Mouse (Mus musculus): ENCODE measurements around the gene Nfat5. TPM values are rescaled to one million over a fixed set of nuclear protein-coding genes. Genes with fewer than 3 reads are reported as not detected.

The Nfat5 gene
- polyA plus RNA-seq, 1 experiment from 2014 or later: 1.5 TPM

DNA sequence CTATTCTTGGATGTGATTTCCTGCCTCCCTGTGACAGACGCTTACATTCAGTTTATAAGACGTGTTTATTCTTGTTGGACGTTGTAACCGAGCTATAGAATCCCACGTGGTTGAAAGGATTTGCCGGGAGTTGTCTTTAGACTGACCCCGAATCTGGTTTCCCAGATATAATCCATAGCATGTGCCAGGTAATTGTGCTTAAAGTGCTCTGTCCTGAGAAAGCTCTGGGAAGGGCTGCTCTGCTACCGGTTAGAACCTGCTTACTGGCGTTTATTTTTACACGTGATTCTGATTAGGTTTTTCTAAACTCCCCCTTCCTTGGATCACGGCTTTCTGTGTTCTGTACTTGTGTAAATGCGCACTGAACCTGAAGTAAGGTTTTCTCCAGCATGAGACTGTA lies 104.4 kb downstream of the Nfat5 start:
- Histone ChIP-seq H3K27ac (no peak overlapping the region), H3K9me3 (replicated peaks) (no peaks in the 10 kb centered on the region), H3K4me3 (replicated peaks) (no peak overlapping the region), H3K4me1 (replicated peaks) (peaks cover 33% of the 10 kb centered on the region), H3K27me3 (no peaks in the 10 kb centered on the region), H3K9ac (no peak overlapping the region), H3K36me3 (no peaks in the 10 kb centered on the region), H3K4me2 (no peak overlapping the region)
- 70% methylated on average over 12 of the region's 12 CpGs for WGBS (ENCODE audit: insufficient replicate concordance)
- ATAC-seq (ENCODE audit: low read depth) (no peak), DNase-seq (no peak)

DNA sequence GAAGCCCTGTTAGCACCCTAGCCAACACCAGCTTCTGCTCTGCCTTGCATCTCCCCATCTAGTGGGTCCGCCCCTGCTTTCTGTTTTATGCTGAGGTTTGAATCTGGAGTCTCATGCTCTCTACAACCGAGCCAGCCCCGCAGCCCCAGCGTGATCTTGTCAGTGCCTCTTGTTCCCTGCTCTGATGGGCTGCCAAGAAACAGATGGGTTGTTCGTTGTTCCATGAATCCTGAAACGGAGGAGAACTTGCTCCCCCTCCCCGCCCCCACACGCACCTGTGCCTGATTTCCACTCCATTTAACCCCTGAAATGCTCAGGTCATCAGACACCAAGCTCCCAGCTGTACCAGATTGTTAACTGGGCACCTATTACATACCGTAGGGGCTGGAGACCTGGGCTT lies 106.2 kb downstream of the Nfat5 start:
- H3K27ac ChIP-seq: no peak overlapping the region
- DNase-seq (no peak), ATAC-seq (ENCODE audit: low read depth) (no peak)
- H3K4me2 ChIP-seq: no peak overlapping the region
- no peak overlapping the region for H3K4me3 ChIP-seq (replicated peaks)
- H3K27me3 ChIP-seq: no peaks in the 10 kb centered on the region
- no peaks in the 10 kb centered on the region for H3K9me3 ChIP-seq (replicated peaks)
- WGBS (ENCODE audit: insufficient replicate concordance): 54% methylated on average over 9 of the region's 9 CpGs
- peaks cover 50% of the 10 kb centered on the region for H3K4me1 ChIP-seq (replicated peaks)
- no peak overlapping the region for H3K9ac ChIP-seq
- no peaks in the 10 kb centered on the region for H3K36me3 ChIP-seq

- DNase-seq (no peak), ATAC-seq (ENCODE audit: low read depth) (no peak)
- no peaks in the 10 kb centered on the region for H3K27me3 ChIP-seq
- H3K9me3 ChIP-seq (replicated peaks): no peaks in the 10 kb centered on the region
- peak overlapping the region; percentile 60 for H3K4me3 ChIP-seq (replicated peaks)
- peak overlapping the region; percentile 79 for H3K4me2 ChIP-seq
- H3K9ac ChIP-seq: peak overlapping the region; percentile 78
- peak overlapping the region; percentile 99 for H3K27ac ChIP-seq
- no peaks in the 10 kb centered on the region for H3K36me3 ChIP-seq
- 80% methylated on average over 5 of the region's 5 CpGs for WGBS (ENCODE audit: insufficient replicate concordance)
- peaks cover 63% of the 10 kb centered on the region for H3K4me1 ChIP-seq (replicated peaks)
These were observed 108.6 kb downstream of the Nfat5 start for GRCm38 (mm10) chr8:107401866-107402265.

DNA sequence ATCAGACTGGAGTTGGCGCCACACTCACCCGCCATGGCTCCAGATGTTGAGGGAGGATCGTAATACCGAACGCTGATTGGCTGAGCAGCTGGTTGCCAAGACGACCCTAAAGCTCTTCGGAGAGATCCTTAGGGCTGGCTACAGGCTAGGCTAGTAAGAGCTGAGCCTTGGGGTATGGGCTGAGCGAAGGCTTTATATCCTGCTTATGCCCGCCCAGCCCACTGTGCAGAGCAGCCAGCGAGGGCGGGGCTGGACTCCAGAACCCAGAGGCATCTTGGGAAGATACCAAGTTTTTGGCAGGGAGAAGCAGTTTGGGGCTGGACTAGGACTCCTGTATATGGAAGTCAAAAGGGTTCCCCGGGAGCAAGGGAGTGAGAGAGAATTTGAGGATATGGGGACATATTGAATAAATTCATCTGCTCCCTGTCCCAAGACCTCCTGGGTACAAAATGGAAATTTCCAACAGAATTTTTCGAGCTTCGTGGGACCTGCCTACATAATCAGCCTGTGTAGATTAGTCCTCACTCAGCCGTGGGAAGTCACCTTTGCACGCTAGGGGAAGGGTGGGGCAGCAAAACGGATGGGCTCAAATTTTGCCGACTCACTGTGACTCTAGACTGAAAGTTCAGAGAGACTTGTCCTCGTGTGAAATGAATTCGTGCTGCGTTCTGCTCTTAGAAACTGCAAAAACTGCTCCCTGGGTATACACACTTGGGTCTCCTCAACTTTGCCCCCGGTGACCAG lies 109.9 kb downstream of the Nfat5 start, which contains the start of gene Nqo1:
TSS of gene Nqo1 (minus strand) at position 169 of the 744 bp plus-strand sequence.
- peak within 1 kb of the TSS; percentile 99 for H3K27ac ChIP-seq
- H3K4me1 ChIP-seq (replicated peaks): peaks cover 59% of the 10 kb centered on the region
- peaks cover 2% of the 10 kb centered on the region; the same call in 1 of the 2 replicates for H3K36me3 ChIP-seq
- ATAC-seq (ENCODE audit: low read depth): peak; percentile 96
- H3K4me2 ChIP-seq: peak within 1 kb of the TSS; percentile 79
- H3K9me3 ChIP-seq (replicated peaks): no peaks in the 10 kb centered on the region
- DNase-seq: peak; percentile 87
- peak within 1 kb of the TSS; percentile 78 for H3K9ac ChIP-seq
- H3K4me3 ChIP-seq (replicated peaks): peak within 1 kb of the TSS; percentile 60
- WGBS (ENCODE audit: insufficient replicate concordance): 7% methylated on average over 22 of the region's 22 CpGs
- H3K27me3 ChIP-seq: no peaks in the 10 kb centered on the region

DNA sequence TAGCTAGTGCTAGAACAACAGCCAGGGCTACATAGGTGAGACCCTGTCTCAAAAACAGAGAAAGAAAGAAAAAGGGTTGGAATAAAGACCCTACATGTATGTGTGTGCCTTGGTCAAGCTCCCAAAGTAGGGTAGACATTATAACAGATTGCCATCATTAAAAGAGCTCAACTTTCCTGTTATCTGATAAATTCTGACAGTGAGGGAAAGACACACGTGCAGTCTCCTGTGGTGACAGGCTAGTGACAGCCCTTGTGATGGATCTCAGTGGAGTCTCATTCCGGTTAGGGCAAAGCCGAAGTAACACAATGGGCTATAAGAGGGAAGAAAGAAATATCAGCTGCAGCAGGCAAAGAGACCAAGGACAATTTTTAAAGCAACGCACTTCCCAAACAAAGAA lies 110.8 kb downstream of the Nfat5 start:
- Histone ChIP-seq H3K4me1 (replicated peaks) (peaks cover 59% of the 10 kb centered on the region), H3K9ac (peak overlapping the region; percentile 78), H3K4me2 (peak overlapping the region; percentile 79), H3K27me3 (no peaks in the 10 kb centered on the region), H3K4me3 (replicated peaks) (peak overlapping the region; percentile 60), H3K27ac (peak overlapping the region; percentile 99), H3K36me3 (peaks cover 8% of the 10 kb centered on the region), H3K9me3 (replicated peaks) (no peaks in the 10 kb centered on the region)
- ATAC-seq (ENCODE audit: low read depth) (0 out of 2 replicates have a peak, but pooled peaks have one; percentile 0), DNase-seq (no peak)
- WGBS (ENCODE audit: insufficient replicate concordance): 59% methylated on average over 4 of the region's 4 CpGs

DNA sequence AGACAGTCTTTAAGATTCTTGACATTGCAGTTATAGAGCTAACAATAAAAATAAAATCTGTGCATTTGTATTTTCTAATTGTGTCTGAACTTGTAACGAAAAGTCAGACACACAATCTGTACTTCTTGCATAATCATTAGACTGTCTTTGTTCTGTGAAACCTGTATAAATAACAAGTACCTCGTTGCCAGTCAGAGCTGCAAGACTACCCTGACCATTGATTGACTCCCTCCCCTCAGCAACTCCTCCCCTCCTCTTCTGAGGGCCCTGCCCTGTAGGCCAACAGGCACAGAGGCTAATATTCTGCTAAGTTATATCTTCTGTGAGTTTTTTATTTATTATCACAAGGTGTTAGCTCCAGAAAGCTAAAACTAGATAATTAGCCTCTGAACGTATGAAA lies 112.7 kb downstream of the Nfat5 start:
- H3K9ac ChIP-seq: no peak overlapping the region
- H3K9me3 ChIP-seq (replicated peaks): no peaks in the 10 kb centered on the region
- no peak overlapping the region for H3K4me2 ChIP-seq
- H3K4me3 ChIP-seq (replicated peaks): no peak overlapping the region
- DNase-seq (no peak), ATAC-seq (ENCODE audit: low read depth) (no peak)
- H3K27me3 ChIP-seq: no peaks in the 10 kb centered on the region
- WGBS (ENCODE audit: insufficient replicate concordance): 60% methylated on average over 3 of the region's 3 CpGs
- peak overlapping the region; percentile 99; the same call in 1 of the 2 replicates for H3K27ac ChIP-seq
- peaks cover 27% of the 10 kb centered on the region for H3K36me3 ChIP-seq
- H3K4me1 ChIP-seq (replicated peaks): peaks cover 49% of the 10 kb centered on the region

DNA sequence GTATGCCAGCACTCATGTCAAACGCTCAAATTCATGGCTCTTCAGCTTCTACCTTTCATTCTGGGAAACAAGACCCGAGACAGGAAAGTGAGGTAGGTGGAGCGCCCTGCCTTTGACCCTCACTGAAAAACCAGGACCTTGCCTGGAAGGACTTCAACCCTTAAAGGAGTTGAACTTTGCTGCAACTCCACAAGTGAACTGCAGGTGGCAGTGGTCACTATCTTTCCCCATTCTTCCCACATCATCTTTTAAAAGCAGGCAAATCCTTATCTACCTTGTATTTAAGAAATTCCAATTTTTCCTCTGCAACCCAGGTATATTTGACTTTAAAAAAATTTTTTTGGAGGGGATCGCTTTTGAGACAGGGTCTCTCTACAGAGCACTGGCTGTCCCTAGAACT lies 118.1 kb downstream of the Nfat5 start:
- peaks cover 82% of the 10 kb centered on the region for H3K36me3 ChIP-seq
- ATAC-seq (ENCODE audit: low read depth): no peak

GRCm38 (mm10) chr8:107412552-107412951 lies 119.3 kb downstream of the Nfat5 start:
- no peaks in the 10 kb centered on the region for H3K4me1 ChIP-seq (replicated peaks)
- H3K4me2 ChIP-seq: no peak overlapping the region
- no peak overlapping the region for H3K27ac ChIP-seq
- no peak overlapping the region for H3K4me3 ChIP-seq (replicated peaks)
- H3K9me3 ChIP-seq (replicated peaks): no peaks in the 10 kb centered on the region
- peaks cover 92% of the 10 kb centered on the region for H3K36me3 ChIP-seq
- no peak overlapping the region for H3K9ac ChIP-seq
- 82% methylated on average over 8 of the region's 8 CpGs for WGBS (ENCODE audit: insufficient replicate concordance)
- H3K27me3 ChIP-seq: no peaks in the 10 kb centered on the region
- DNase-seq: no peak
- ATAC-seq (ENCODE audit: low read depth): no peak

More for the DNA sequence above, 118.1 kb downstream of the Nfat5 start:
- no peaks in the 10 kb centered on the region; the same call in 1 of the 2 replicates for H3K4me1 ChIP-seq (replicated peaks)
- no peaks in the 10 kb centered on the region for H3K27me3 ChIP-seq
- no peak overlapping the region for H3K4me3 ChIP-seq (replicated peaks)
- H3K9ac ChIP-seq: no peak overlapping the region
- 71% methylated on average over 4 of the region's 4 CpGs for WGBS (ENCODE audit: insufficient replicate concordance)
- no peaks in the 10 kb centered on the region for H3K9me3 ChIP-seq (replicated peaks)
- H3K27ac ChIP-seq: no peak overlapping the region
- H3K4me2 ChIP-seq: no peak overlapping the region
- no peak for DNase-seq

GRCm38 (mm10) chr8:107413881-107414280 lies 120.6 kb downstream of the Nfat5 start:
- no peak overlapping the region for H3K4me3 ChIP-seq (replicated peaks)
- 84% methylated on average over 10 of the region's 10 CpGs for WGBS (ENCODE audit: insufficient replicate concordance)
- no peak overlapping the region; the same call in 1 of the 2 replicates for H3K27ac ChIP-seq
- ATAC-seq (ENCODE audit: low read depth): no peak
- no peaks in the 10 kb centered on the region for H3K9me3 ChIP-seq (replicated peaks)
- no peak for DNase-seq
- H3K4me2 ChIP-seq: no peak overlapping the region
- no peaks in the 10 kb centered on the region for H3K4me1 ChIP-seq (replicated peaks)
- H3K27me3 ChIP-seq: no peaks in the 10 kb centered on the region
- no peak overlapping the region for H3K9ac ChIP-seq
- H3K36me3 ChIP-seq: peaks cover 99% of the 10 kb centered on the region

DNA sequence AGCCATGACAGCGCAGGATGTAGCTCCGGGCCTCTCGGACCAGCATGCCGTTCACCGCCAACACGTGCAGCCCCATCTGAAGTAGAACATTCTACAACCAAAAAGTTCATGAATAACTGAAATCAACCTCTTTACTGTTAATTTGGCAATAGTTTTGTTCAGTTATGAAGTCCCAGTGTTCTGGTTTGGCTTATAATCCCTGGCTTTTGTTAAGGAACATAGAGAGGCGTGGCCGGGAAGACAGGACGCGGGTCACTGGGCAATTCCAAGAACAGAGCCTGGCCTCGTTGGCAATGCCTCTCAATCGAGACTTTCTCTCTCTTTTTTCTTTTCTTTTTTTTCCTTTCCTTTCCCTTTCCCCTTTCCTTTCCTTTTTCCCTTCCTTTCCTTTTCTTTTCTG lies 123.7 kb downstream of the Nfat5 start:
- no peak overlapping the region for H3K27ac ChIP-seq
- no peak for DNase-seq
- no peak overlapping the region for H3K4me2 ChIP-seq
- peaks cover 8% of the 10 kb centered on the region for H3K4me1 ChIP-seq (replicated peaks)
- H3K9me3 ChIP-seq (replicated peaks): no peaks in the 10 kb centered on the region
- H3K36me3 ChIP-seq: peaks cover 99% of the 10 kb centered on the region
- H3K9ac ChIP-seq: no peak overlapping the region
- no peak for ATAC-seq (ENCODE audit: low read depth)
- H3K27me3 ChIP-seq: no peaks in the 10 kb centered on the region
- 90% methylated on average over 12 of the region's 12 CpGs for WGBS (ENCODE audit: insufficient replicate concordance)
- no peak overlapping the region for H3K4me3 ChIP-seq (replicated peaks)

DNA sequence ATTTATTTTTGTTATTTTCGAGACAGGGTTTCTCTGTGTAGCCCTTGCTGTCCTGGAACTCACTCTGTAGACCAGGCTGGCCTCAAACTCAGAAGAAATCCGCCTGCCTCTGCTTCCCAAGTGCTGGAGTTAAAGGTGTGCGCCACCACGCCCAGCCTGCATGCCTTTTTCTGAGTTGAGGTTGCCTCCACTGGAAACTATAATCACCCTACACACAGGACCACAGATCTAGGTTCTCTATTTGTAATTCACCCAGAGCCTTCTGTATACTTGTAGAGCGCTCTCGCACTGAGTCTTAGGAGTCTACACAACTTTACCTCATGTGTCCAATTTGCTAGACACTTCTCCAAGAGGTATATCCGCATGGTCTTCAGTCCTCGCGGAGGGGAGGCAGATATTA lies 130.9 kb downstream of the Nfat5 start:
- Histone ChIP-seq H3K9ac (peak overlapping the region; percentile 86), H3K4me3 (replicated peaks) (peak overlapping the region; percentile 80), H3K4me1 (replicated peaks) (peaks cover 39% of the 10 kb centered on the region), H3K4me2 (peak overlapping the region; percentile 90), H3K9me3 (replicated peaks) (no peaks in the 10 kb centered on the region), H3K27ac (peak overlapping the region; percentile 84), H3K36me3 (peaks cover 40% of the 10 kb centered on the region), H3K27me3 (no peaks in the 10 kb centered on the region)
- ATAC-seq (ENCODE audit: low read depth) (peak; percentile 13), DNase-seq (peak; percentile 11)
- WGBS (ENCODE audit: insufficient replicate concordance): 9% methylated on average over 9 of the region's 9 CpGs
